Mouse (Mus musculus): ENCODE results near the gene Asah2. TPM values are rescaled to one million over a fixed set of nuclear protein-coding genes. Genes with fewer than 3 reads are reported as not detected.
"Not testable (repeated sequence)": the region's sequence is repeated elsewhere in the genome, so short reads cannot be mapped to it uniquely, and the experiment has no call there.

Asah2 gene
- total RNA-seq, 2 experiments from 2014 or later = 8.3 to 12.3 TPM

DNA sequence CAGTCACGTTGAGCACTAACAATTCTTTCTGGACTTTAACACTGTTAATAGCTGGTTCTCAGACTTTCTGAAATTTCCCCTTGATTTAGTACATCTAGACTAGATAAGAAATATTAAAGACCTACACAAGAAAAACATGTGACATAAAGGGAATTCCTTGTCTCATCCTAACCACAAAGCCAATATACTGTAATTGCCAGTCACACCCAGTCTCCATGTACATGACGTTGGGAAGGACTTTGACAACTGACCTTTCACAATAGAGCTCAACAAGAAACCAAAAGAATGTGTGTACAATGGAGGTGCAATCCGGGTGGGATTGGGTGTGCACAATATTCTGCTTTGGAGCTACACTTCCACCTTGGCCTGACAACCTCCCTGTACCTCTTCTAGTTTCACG, 15.7 kb downstream of the Asah2 start:
- no peak overlapping the region for H3K27ac ChIP-seq
- H3K4me3 ChIP-seq = no peak overlapping the region
- intact Hi-C loops (cut with DNase I) = no loop called here
- no peak for DNase-seq (ENCODE audit: extremely low spot score in 1 of 2, low spot score in 2 of 2)
- no peak for TF ChIP-seq CTCF (IDR thresholded peaks at IDR 0.05)

GRCm38 (mm10) chr19:32090804-32091203, 17.2 kb downstream of the Asah2 start:
- no peak for DNase-seq (ENCODE audit: extremely low spot score in 1 of 2, low spot score in 2 of 2)
- intact Hi-C loops (cut with DNase I) = no loop called here
- Histone ChIP-seq H3K4me3 (no peak overlapping the region), H3K27ac (no peak overlapping the region)
- no peak for TF ChIP-seq CTCF (IDR thresholded peaks at IDR 0.05)

GRCm38 (mm10) chr19:32088570-32088969, 19.4 kb downstream of the Asah2 start:
- no peak overlapping the region for H3K27ac ChIP-seq
- TF ChIP-seq CTCF (IDR thresholded peaks at IDR 0.05) = no peak
- intact Hi-C loops (cut with DNase I) = no loop called here
- no peak overlapping the region for H3K4me3 ChIP-seq
- no peak for DNase-seq (ENCODE audit: extremely low spot score in 1 of 2, low spot score in 2 of 2)

- Histone ChIP-seq H3K27ac (no peak overlapping the region), H3K4me3 (no peak overlapping the region)
- TF ChIP-seq CTCF (IDR thresholded peaks at IDR 0.05) = no peak
- DNase-seq (ENCODE audit: extremely low spot score in 1 of 2, low spot score in 2 of 2) = no peak
- intact Hi-C loops (cut with DNase I) = no loop called here
Observed at GRCm38 (mm10) chr19:32087736-32088470, 20.1 kb downstream of the Asah2 start.

GRCm38 (mm10) chr19:32084813-32085212, 23.2 kb downstream of the Asah2 start:
- DNase-seq (ENCODE audit: extremely low spot score in 1 of 2, low spot score in 2 of 2); H3K4me3 ChIP-seq; H3K27ac ChIP-seq; intact Hi-C loops (cut with DNase I): not testable (repeated sequence)

DNA sequence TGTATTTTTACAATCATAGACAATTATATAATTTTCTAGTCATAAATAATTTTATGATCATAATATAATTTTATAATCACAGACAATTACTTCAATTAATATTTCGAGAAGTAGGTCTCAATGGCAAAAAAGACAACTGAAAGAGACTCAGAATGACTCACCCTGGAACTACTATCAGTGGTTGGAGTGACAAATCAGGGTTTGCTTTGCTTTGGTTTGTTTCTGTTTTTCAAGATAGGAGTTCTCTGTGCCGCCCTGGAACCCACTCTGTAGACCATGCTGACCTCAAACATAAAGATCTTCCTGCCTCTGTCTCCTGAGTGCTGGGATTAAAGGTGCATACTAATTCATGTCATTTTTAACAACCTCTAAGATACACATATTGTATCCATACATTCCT, 37.7 kb downstream of the Asah2 start:
- no peak overlapping the region for H3K27ac ChIP-seq
- no peak for DNase-seq (ENCODE audit: extremely low spot score in 1 of 2, low spot score in 2 of 2)
- H3K4me3 ChIP-seq = no peak overlapping the region
- intact Hi-C loops (cut with DNase I) = no loop called here
- no peak for TF ChIP-seq CTCF (IDR thresholded peaks at IDR 0.05)

DNA sequence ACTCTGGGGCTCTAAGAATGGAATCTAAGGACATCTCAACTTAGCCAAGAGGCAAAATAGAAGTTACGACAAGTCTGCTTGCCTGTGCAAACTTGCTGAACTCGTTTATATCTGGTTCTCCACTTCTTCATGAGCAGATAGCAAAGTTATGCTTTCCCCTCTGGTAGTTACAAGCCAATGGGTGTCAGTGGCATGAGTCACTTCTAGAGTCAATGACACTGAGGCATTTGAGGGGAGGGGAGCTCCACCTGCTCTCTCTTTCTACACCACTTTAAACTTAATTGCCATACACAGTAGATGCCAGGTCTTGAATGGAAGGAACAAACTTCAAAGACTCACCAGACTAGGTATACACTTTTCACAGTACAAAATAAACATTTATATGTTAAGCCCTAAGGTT, 38.4 kb downstream of the Asah2 start:
- DNase-seq (ENCODE audit: extremely low spot score in 1 of 2, low spot score in 2 of 2) = no peak
- no peak for TF ChIP-seq CTCF (IDR thresholded peaks at IDR 0.05)
- intact Hi-C loops (cut with DNase I) = no loop called here
- Histone ChIP-seq H3K27ac (no peak overlapping the region), H3K4me3 (no peak overlapping the region)

DNA sequence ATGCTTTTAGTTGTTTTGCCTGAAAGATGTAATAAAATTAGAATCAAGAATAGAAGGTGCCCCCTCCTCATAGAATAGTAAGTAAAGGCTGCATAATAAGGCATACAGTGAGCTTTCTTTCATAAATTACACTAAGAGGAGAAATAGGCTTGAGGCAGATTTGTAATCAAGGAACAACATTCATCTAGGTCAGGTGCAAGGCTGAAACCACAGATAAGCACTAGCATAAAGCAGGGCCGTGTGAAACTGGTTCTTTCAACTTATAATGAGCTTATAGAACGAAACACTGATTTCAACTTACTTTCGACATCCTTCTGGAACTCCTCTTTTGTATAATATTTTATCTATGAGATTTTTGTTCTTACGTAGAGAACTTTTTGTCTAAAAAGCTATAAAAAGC, 40.3 kb downstream of the Asah2 start:
- Histone ChIP-seq H3K4me3 (no peak overlapping the region), H3K27ac (no peak overlapping the region)
- no peak for TF ChIP-seq CTCF (IDR thresholded peaks at IDR 0.05)
- DNase-seq (ENCODE audit: extremely low spot score in 1 of 2, low spot score in 2 of 2) = no peak
- intact Hi-C loops (cut with DNase I) = no loop called here

DNA sequence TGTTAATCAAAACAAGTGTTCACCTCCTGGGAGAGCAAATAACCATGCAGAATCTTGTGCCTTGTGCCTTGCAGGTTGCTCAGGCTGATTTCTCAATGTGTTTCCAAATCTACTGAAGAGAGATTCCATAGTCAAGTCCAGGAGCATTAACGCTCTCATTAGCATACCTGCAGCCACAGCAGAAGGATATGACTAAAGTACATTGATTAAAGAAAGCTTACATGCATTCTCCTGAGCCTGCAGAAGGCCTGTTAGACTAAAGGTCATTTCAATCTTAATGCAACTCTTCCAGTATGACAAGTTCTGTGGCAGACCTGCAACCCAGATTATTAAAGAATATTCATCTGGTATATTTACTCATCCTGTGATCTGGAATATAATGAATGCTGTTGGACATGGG, 46.7 kb downstream of the Asah2 start:
- TF ChIP-seq CTCF (IDR thresholded peaks at IDR 0.05) = no peak
- intact Hi-C loops (cut with DNase I) = no loop called here
- DNase-seq (ENCODE audit: extremely low spot score in 1 of 2, low spot score in 2 of 2) = no peak
- H3K4me3 ChIP-seq = no peak overlapping the region
- H3K27ac ChIP-seq = no peak overlapping the region

DNA sequence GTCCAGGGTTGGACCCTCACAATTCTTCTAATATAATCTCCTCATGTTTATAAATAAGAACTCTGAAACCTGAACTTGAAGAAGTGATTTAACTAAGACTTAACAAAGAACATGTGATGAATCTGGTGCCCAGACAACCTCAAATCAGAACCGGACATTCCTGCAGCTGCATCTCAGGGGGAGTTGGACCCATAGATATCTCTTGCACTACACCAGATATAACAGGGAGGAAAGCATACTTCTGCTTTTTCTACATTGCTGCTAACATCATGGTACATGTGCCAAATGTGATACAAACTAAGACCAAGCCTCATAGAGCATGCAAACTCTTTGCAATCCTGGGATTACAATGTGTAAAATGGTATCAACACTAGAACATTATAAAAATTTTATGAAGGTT, 51.8 kb downstream of the Asah2 start:
- no peak for DNase-seq (ENCODE audit: extremely low spot score in 1 of 2, low spot score in 2 of 2)
- Histone ChIP-seq H3K27ac (no peak overlapping the region), H3K4me3 (no peak overlapping the region)
- intact Hi-C loops (cut with DNase I) = no loop called here
- TF ChIP-seq CTCF (IDR thresholded peaks at IDR 0.05) = no peak

- no peak for TF ChIP-seq CTCF (IDR thresholded peaks at IDR 0.05)
- Histone ChIP-seq H3K27ac (no peak overlapping the region), H3K4me3 (no peak overlapping the region)
- DNase-seq (ENCODE audit: extremely low spot score in 1 of 2, low spot score in 2 of 2) = no peak
- intact Hi-C loops (cut with DNase I) = no loop called here
Observed at GRCm38 (mm10) chr19:32055725-32056124, 52.3 kb downstream of the Asah2 start.

- intact Hi-C loops (cut with DNase I) = no loop called here
- no peak for TF ChIP-seq CTCF (IDR thresholded peaks at IDR 0.05)
- no peak overlapping the region for H3K4me3 ChIP-seq
- DNase-seq (ENCODE audit: extremely low spot score in 1 of 2, low spot score in 2 of 2) = no peak
- no peak overlapping the region for H3K27ac ChIP-seq
Observed at GRCm38 (mm10) chr19:32051251-32051650, 56.8 kb downstream of the Asah2 start.

DNA sequence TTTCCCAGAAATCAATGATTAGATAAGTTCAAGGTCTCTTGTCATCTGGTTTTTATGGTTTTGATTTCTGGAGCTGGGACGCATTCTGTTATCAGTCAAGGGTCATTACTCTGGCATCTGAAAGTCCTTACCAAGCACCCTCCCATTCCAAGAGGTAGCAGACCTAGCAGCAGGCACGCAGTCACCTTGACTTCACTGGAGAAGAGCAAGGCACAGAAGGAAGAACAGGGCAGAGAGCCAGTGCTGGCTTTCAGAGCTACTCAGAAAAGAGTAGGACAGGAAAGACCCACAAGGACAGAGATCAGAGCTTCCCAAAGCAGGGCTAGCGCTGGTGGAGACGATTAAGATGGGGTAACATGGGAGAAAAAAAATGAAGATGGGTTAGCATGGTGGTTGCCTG, 75.1 kb downstream of the Asah2 start:
- intact Hi-C loops (cut with DNase I) = no loop called here
- H3K4me3 ChIP-seq = no peak overlapping the region
- DNase-seq (ENCODE audit: extremely low spot score in 1 of 2, low spot score in 2 of 2) = no peak
- no peak for TF ChIP-seq CTCF (IDR thresholded peaks at IDR 0.05)
- H3K27ac ChIP-seq = no peak overlapping the region

Measured in left cerebral cortex, adult 2 months (tissue).